Mouse (Mus musculus) myocyte (in vitro differentiated cells): ENCODE results near the gene Zfp692. TPM values are rescaled to one million over a fixed set of nuclear protein-coding genes. Genes with fewer than 3 reads are reported as not detected.
A peak's percentile ranks its signal among the peaks of the same experiment; 100 is the strongest.

Source experiments
- H3K27me3 ChIP-seq: one replicate; pipeline ENCODE4 v1.6.1; 2011; ENCODE audit not compliant: control insufficient read depth, insufficient read depth, insufficient read length
- H3K36me3 ChIP-seq: one replicate; pipeline ENCODE4 v1.6.1; 2011; ENCODE audit not compliant: control insufficient read depth, insufficient read depth
- H3K4me2 ChIP-seq: one replicate; pipeline ENCODE4 v1.6.1; 2011; ENCODE audit warnings: low read depth, control low read depth
- H3K4me3 ChIP-seq: one replicate; pipeline ENCODE4 v1.5.1; 2011; ENCODE audit warnings: mild to moderate bottlenecking, control low read depth, moderate library complexity
- H3K79me2 ChIP-seq: one replicate; pipeline ENCODE4 v1.6.1; 2011; ENCODE audit not compliant: control insufficient read depth, insufficient read depth
- H3ac ChIP-seq: one replicate; pipeline ENCODE4 v1.6.1; 2011; ENCODE audit not compliant: control insufficient read depth, insufficient read length
- CEBPB ChIP-seq: IDR thresholded peaks from 2 replicates; pipeline ENCODE4 v1.6.1; 2011; ENCODE audit warnings: mild to moderate bottlenecking, moderate library complexity; ENCODE audit not compliant: poor library complexity, insufficient read depth, severe bottlenecking
- E2F4 ChIP-seq: IDR thresholded peaks from one replicate; pipeline ENCODE4 v1.6.1; 2011; ENCODE audit warnings: mild to moderate bottlenecking, control low read depth, moderate library complexity; ENCODE audit not compliant: insufficient read depth
- MAX ChIP-seq: IDR thresholded peaks from one replicate; pipeline ENCODE4 v1.6.1; 2011; ENCODE audit warnings: low read depth, mild to moderate bottlenecking, control low read depth
- MYOD1 ChIP-seq, 3 experiments: IDR thresholded peaks; one replicate each; pipeline ENCODE4 v1.6.1; 2011; ENCODE audit warnings: control low read depth in 2 of 3, low read depth in 2 of 3, mild to moderate bottlenecking in 2 of 3, moderate library complexity in 1 of 3; ENCODE audit not compliant: insufficient read length in 2 of 3, control insufficient read depth in 1 of 3
- MYOG ChIP-seq, 3 experiments: IDR thresholded peaks; one replicate each; pipeline ENCODE4 v1.6.1; 2011; ENCODE audit warnings: control low read depth in 2 of 3, low read depth in 2 of 3, mild to moderate bottlenecking in 2 of 3; ENCODE audit not compliant: insufficient read length in 2 of 3, control insufficient read depth in 1 of 3, insufficient read depth in 1 of 3
- POLR2A ChIP-seq: IDR thresholded peaks from one replicate; pipeline ENCODE4 v1.6.1; 2011; ENCODE audit warnings: low read depth, mild to moderate bottlenecking, control low read depth, moderate library complexity; ENCODE audit not compliant: insufficient read length
- POLR2AphosphoS2 ChIP-seq: IDR thresholded peaks from one replicate; pipeline ENCODE4 v1.6.1; 2011; ENCODE audit warnings: low read depth, control low read depth; ENCODE audit not compliant: insufficient read length
- REST ChIP-seq: IDR thresholded peaks from one replicate; pipeline ENCODE4 v1.6.1; 2011; ENCODE audit warnings: mild to moderate bottlenecking, control low read depth, moderate library complexity; ENCODE audit not compliant: insufficient read depth, insufficient read length
- SRF ChIP-seq: IDR thresholded peaks from one replicate; pipeline ENCODE4 v1.6.1; 2011; ENCODE audit warnings: low read depth; ENCODE audit not compliant: control insufficient read depth, insufficient read length
- TCF12 ChIP-seq: IDR thresholded peaks from one replicate; pipeline ENCODE4 v1.6.1; 2011; ENCODE audit warnings: mild to moderate bottlenecking, control low read depth; ENCODE audit not compliant: poor library complexity, insufficient read depth, severe bottlenecking
- TCF3 ChIP-seq: IDR thresholded peaks from one replicate; pipeline ENCODE4 v1.6.1; 2011; ENCODE audit warnings: low read depth, control low read depth; ENCODE audit not compliant: insufficient read length
- USF1 ChIP-seq: IDR thresholded peaks from one replicate; pipeline ENCODE4 v1.6.1; 2011; ENCODE audit warnings: low read depth, mild to moderate bottlenecking, control low read depth, moderate library complexity
- polyA plus RNA-seq: library from polyadenylated mRNA; unstranded; fragments of >200 nt; fragmentation: generic; extraction: Trizol; gene quantifications from one replicate; pipeline ENCODE4 v1.2.1, GENCODE M21; 2012; ENCODE audit warnings: missing spikeins

Gene Zfp692
- polyA plus RNA-seq, 1 experiment, result 6.0 TPM

- TF ChIP-seq REST, result peak; percentile 39
- no peak for TF ChIP-seq MYOD1 (IDR thresholded peaks at IDR 0.05; ENCODE audit: control insufficient read depth in 1 of 3, insufficient read length in 2 of 3, low read depth in 2 of 3)
- Histone ChIP-seq H3K4me3 (peak overlapping the region; percentile 97), H3K4me2 (peak overlapping the region; percentile 92), H3ac (peak overlapping the region; percentile 30), H3K27me3 (no peaks in the 10 kb centered on the region), H3K36me3 (peaks cover 18% of the 10 kb centered on the region), H3K79me2 (peaks cover 66% of the 10 kb centered on the region)
These were observed 24.3 kb downstream of the Zfp692 start for GRCm38 (mm10) chr11:58331149-58331495.

GRCm38 (mm10) chr11:58331546-58331945 is 24.7 kb downstream of the Zfp692 start:
- Histone ChIP-seq H3K79me2 (peaks cover 66% of the 10 kb centered on the region), H3ac (peak overlapping the region; percentile 30), H3K27me3 (no peaks in the 10 kb centered on the region), H3K4me2 (peak overlapping the region; percentile 92), H3K4me3 (peak overlapping the region; percentile 97), H3K36me3 (peaks cover 17% of the 10 kb centered on the region)
- no peak for TF ChIP-seq POLR2AphosphoS2
- no peak for TF ChIP-seq POLR2A
- TF ChIP-seq MYOD1 (IDR thresholded peaks at IDR 0.05; ENCODE audit: control insufficient read depth in 1 of 3, insufficient read length in 2 of 3, low read depth in 2 of 3), result no peak
- no peak for TF ChIP-seq SRF
- no peak for TF ChIP-seq E2F4
- no peak for TF ChIP-seq TCF3
- TF ChIP-seq REST, result no peak
- no peak for TF ChIP-seq TCF12
- no peak for TF ChIP-seq CEBPB
- no peak for TF ChIP-seq MAX
- no peak for TF ChIP-seq USF1
- TF ChIP-seq MYOG (IDR thresholded peaks at IDR 0.05; ENCODE audit: control insufficient read depth in 1 of 3, insufficient read depth in 1 of 3, insufficient read length in 2 of 3, low read depth in 2 of 3), result no peak

GRCm38 (mm10) chr11:58334746-58335145 is 27.9 kb downstream of the Zfp692 start:
- Histone ChIP-seq H3K4me2 (no peak overlapping the region), H3K4me3 (no peak overlapping the region), H3K79me2 (peaks cover 38% of the 10 kb centered on the region), H3K27me3 (no peaks in the 10 kb centered on the region), H3K36me3 (peaks cover 13% of the 10 kb centered on the region), H3ac (no peak overlapping the region)
- TF ChIP-seq MAX, result no peak
- no peak for TF ChIP-seq TCF12
- peak in 1 of 3 experiments; percentile 25 for TF ChIP-seq MYOD1 (IDR thresholded peaks at IDR 0.05; ENCODE audit: control insufficient read depth in 1 of 3, insufficient read length in 2 of 3, low read depth in 2 of 3)
- TF ChIP-seq MYOG (IDR thresholded peaks at IDR 0.05; ENCODE audit: control insufficient read depth in 1 of 3, insufficient read depth in 1 of 3, insufficient read length in 2 of 3, low read depth in 2 of 3), result peak in 1 of 3 experiments; percentile 50

GRCm38 (mm10) chr11:58346745-58347144 is 39.9 kb downstream of the Zfp692 start:
- H3ac ChIP-seq, result no peak overlapping the region
- H3K4me2 ChIP-seq, result no peak overlapping the region
- no peaks in the 10 kb centered on the region for H3K36me3 ChIP-seq
- no peak overlapping the region for H3K4me3 ChIP-seq
- TF ChIP-seq REST (no peak), CEBPB (no peak), POLR2A (no peak), MYOG (IDR thresholded peaks at IDR 0.05; ENCODE audit: control insufficient read depth in 1 of 3, insufficient read depth in 1 of 3, insufficient read length in 2 of 3, low read depth in 2 of 3) (no peak), USF1 (no peak), SRF (no peak), MAX (no peak), TCF3 (no peak), TCF12 (no peak), POLR2AphosphoS2 (no peak), E2F4 (no peak), MYOD1 (IDR thresholded peaks at IDR 0.05; ENCODE audit: control insufficient read depth in 1 of 3, insufficient read length in 2 of 3, low read depth in 2 of 3) (no peak)
- no peaks in the 10 kb centered on the region for H3K79me2 ChIP-seq
- H3K27me3 ChIP-seq, result no peaks in the 10 kb centered on the region

- no peak overlapping the region for H3K4me2 ChIP-seq
- H3K79me2 ChIP-seq, result no peaks in the 10 kb centered on the region
- TF ChIP-seq SRF (no peak), POLR2A (no peak), MYOG (IDR thresholded peaks at IDR 0.05; ENCODE audit: control insufficient read depth in 1 of 3, insufficient read depth in 1 of 3, insufficient read length in 2 of 3, low read depth in 2 of 3) (no peak), USF1 (no peak), POLR2AphosphoS2 (no peak), CEBPB (no peak), TCF3 (no peak), TCF12 (no peak), E2F4 (no peak), REST (no peak), MYOD1 (IDR thresholded peaks at IDR 0.05; ENCODE audit: control insufficient read depth in 1 of 3, insufficient read length in 2 of 3, low read depth in 2 of 3) (no peak), MAX (no peak)
These were observed 43.8 kb downstream of the Zfp692 start for GRCm38 (mm10) chr11:58350628-58351027.

More at GRCm38 (mm10) chr11:58350628-58351027, 43.8 kb downstream of the Zfp692 start:
- no peaks in the 10 kb centered on the region for H3K27me3 ChIP-seq
- no peak overlapping the region for H3ac ChIP-seq
- H3K36me3 ChIP-seq, result no peaks in the 10 kb centered on the region
- H3K4me3 ChIP-seq, result no peak overlapping the region
